Mouse (Mus musculus) urinary bladder, adult 2 months (tissue): Measurements from ENCODE around the gene Nucb1. TPM values are rescaled to one million over a fixed set of nuclear protein-coding genes. Genes with fewer than 3 reads are reported as not detected.
A peak's percentile ranks its signal among the peaks of the same experiment; 100 is the strongest.

Experiments
- DNase-seq: peaks from one replicate; pipeline ENCODE4 v3.0.0; 2022; ENCODE audit warnings: low spot score
- polyA plus RNA-seq: library from polyadenylated mRNA; depleted of rRNA; stranded (reverse); fragments of >200 nt; gene quantifications from 2 replicates; pipeline ENCODE4 v1.2.3, GENCODE M21; 2012

Gene Nucb1
- polyA plus RNA-seq, 1 experiment, result 225 TPM

GRCm38 (mm10) chr7:45461781-45462180, 48.4 kb downstream of the Nucb1 start:
- no peak for DNase-seq

- DNase-seq, result no peak
These were observed 48.9 kb downstream of the Nucb1 start for GRCm38 (mm10) chr7:45461326-45461725.

GRCm38 (mm10) chr7:45460860-45461314, 49.3 kb downstream of the Nucb1 start:
- DNase-seq, result peak; percentile 70

GRCm38 (mm10) chr7:45460377-45460776, 49.8 kb downstream of the Nucb1 start:
- no peak for DNase-seq

DNA sequence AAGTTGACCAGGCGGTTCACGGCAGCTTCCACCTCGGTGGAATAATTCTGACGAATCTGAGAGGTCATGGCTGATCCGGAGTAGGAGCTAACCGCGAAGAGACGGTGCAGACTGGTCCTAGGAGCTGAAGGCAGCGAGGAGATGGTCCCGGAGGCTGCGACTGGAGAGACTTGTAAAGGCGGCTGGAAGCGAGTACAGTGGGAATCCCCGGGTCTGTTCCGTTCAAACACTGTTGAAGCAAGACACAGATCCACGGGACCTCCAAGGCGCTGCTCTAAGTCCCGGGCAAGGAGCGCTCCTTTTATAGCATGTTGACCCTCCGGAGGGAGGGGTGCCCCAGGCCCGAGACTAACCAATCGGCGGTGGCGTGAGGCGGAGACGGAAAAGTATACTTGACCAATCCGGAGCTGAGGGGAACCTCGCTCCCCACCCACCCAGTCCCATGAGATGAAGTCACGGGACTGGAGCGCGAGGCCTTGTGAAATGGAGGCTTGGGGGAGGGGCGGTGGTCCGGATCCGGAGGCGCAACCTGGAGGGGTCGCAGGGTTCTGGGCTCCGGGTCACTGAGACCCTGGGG, 50.6 kb downstream of the Nucb1 start, which contains the start of gene Ftl1:
Ftl1 (minus strand) TSS at position 321 of the 577 bp plus-strand sequence.
- DNase-seq, result peak; percentile 93

GRCm38 (mm10) chr7:45458748-45459563, 51.2 kb downstream of the Nucb1 start:
- peak; percentile 69 for DNase-seq

- no peak for DNase-seq
These were observed 52.8 kb downstream of the Nucb1 start for GRCm38 (mm10) chr7:45457204-45458060.

DNA sequence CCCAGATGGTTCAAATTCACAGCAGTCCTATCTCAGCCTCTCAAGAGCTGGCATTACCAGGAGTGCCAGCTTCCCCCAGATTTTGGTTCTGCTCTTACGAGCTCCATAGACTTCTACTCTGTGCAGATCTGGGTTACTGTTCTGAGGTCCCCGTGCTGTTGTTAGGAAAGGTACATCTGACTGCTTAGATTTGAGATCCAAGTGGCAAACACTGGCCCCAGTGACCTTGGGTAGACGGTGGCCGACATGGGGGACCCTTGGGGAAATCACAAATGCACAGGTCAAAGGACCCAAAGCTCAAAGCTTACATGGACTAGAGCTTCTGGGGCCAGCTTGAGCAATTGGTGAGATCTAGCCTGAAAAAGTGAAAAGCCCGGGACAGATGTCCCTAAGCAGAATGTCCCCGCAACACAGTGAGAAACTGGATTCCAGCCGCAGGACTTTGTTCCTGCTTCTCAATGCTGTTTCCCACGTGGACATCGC, 53.4 kb downstream of the Nucb1 start:
- no peak for DNase-seq

GRCm38 (mm10) chr7:45455932-45456696, 54.1 kb downstream of the Nucb1 start:
- no peak for DNase-seq

- DNase-seq, result no peak
These were observed 55.2 kb downstream of the Nucb1 start for GRCm38 (mm10) chr7:45454971-45455370.

- no peak for DNase-seq
These were observed 58.7 kb downstream of the Nucb1 start for GRCm38 (mm10) chr7:45451344-45451982.

DNA sequence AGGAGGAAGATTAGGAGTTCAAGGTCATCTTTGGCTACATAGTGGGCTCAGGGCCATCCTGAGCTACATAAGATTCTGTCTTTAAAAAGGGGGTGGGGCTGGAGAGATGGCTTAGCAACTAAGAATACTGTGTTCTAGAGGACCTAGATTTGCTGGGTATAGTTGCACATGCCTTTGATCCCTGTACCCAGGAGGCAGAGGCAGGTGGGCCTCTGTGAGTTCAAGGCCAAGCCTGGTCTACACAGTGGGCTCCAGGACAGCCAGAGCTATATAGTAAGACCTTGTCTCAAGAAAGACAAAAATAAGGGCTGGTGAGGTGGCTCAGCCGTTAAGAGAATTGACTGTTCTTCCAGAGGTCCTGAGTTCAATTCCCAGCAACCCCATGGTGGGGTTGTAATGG, 60.2 kb downstream of the Nucb1 start:
- DNase-seq, result no peak

DNA sequence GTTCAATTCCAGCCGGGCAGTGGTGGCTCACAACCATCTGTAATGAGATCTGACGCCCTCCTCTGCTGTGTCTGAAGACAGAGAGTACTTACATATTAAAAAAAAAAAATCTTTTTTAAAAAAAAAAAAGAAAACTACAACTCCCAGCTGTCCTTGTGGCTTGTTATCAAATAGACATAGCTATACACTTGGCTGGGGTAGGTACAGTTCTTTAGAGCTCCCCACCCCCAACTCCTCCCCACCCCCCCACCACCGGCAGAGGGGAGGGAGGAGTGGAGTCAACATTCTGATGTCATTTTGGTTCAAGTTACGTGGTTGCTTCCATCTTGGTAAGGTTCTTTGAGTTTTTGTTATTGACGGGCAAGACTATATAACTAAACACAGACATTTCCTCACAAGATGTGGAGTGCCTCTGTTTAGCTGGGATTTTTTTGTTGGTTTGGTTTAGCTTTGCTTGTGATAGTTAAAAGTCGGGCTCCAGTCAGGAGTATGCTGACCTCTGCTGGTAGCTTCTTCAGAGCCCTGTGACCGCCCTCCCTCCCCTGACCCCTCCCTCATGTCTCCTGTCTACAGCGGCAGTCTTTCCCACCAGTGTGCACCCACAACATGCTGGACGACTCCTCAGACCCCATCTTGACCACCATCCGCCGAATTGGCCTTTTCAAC, 62.7 kb downstream of the Nucb1 start:
- DNase-seq, result no peak

- DNase-seq, result no peak
These were observed 63.6 kb downstream of the Nucb1 start for GRCm38 (mm10) chr7:45446589-45446988.

- DNase-seq, result no peak
These were observed 66.4 kb downstream of the Nucb1 start for GRCm38 (mm10) chr7:45443526-45444420.
